Mouse (Mus musculus): ENCODE data around the gene Cdv3.

GRCm38 (mm10) chr9:103305332-103306041 is 60.2 kb downstream of the Cdv3 start:
- TF ChIP-seq ZC3H11A (IDR thresholded peaks at IDR 0.05; ENCODE audit: borderline replicate concordance, low read depth, low read length), result 0 out of 2 replicates have a peak, but pooled peaks have one; percentile 5
- no peak for TF ChIP-seq HCFC1 (IDR thresholded peaks at IDR 0.05; ENCODE audit: borderline replicate concordance, insufficient read depth, low read length)
- no peak for TF ChIP-seq MAFK (IDR thresholded peaks at IDR 0.05; ENCODE audit: insufficient read depth, low read depth, low read length)
